Mouse (Mus musculus): ENCODE measurements around the gene Sdf2. TPM values are rescaled to one million over a fixed set of nuclear protein-coding genes. Genes with fewer than 3 reads are reported as not detected.

Gene Sdf2
- polyA plus RNA-seq, 1 experiment = 132 TPM

DNA sequence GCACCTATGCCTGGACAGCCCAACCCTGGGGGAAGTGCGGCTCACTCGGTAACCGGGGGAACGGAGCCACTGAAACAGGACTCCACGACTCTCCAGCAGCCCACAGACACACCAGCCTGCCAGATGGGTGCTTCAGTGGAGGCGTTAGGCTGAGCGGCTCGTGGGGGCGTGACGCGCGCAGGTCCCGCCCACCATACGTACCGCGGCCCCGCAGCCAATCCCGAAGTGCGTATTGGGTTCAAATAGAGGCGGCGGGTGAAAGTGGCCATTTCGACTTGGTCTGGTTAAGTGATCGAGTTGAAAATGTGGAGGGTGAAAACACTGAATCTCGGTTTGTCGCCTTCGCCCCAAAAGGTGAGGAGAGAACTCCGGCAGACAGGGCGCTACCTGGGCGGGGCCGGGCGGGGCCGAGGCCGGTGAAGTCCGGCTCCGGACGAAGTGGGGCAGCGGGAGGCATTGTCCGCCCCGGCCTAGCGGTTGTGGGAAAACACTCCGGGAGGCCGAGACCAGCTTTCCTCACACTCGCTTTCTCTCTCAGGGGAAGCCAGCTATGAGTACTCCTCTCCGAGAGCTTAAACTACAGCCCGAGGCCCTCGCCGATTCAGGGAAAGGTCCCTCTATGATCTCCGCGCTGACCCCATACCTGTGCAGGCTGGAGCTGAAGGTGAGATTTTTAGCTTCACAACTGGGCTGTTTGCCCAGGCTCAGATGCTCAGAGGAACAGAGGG is 56.0 kb downstream of the Sdf2 start, which contains the start of gene Spag5:
Spag5 (plus strand) TSS at position 173 of the 728 bp plus-strand sequence.
- DNase-seq = peak; percentile 91
- Histone ChIP-seq H3K4me3 (ENCODE audit: control insufficient read depth, insufficient read depth, low read length) (peak within 1 kb of the TSS; percentile 69), H3K27me3 (ENCODE audit: control insufficient read depth, insufficient read depth, low read length) (no peaks in the 10 kb centered on the region), H3K27ac (ENCODE audit: control insufficient read depth, insufficient read depth, low read length) (no peak within 1 kb of the TSS), H3K4me1 (replicated peaks; ENCODE audit: control insufficient read depth, insufficient read depth, low read length) (peaks cover 6% of the 10 kb centered on the region), H3K36me3 (ENCODE audit: control insufficient read depth, insufficient read depth, low read length) (peaks cover 15% of the 10 kb centered on the region; the same call in 1 of the 2 replicates)
- WGBS = under 1% methylated on average over 49 of the region's 49 CpGs
- no peak for TF ChIP-seq CTCF (IDR thresholded peaks at IDR 0.05; ENCODE audit: borderline replicate concordance, control insufficient read depth, extremely low read depth, insufficient read depth, low read length, poor library complexity)
- peak; percentile 48; the same call in 1 of the 2 replicates for TF ChIP-seq POLR2A (IDR thresholded peaks at IDR 0.05; ENCODE audit: control insufficient read depth, extremely low read depth, insufficient read depth, low read length, poor library complexity)

Other genes with a start within 250 kb of the Sdf2 start
- gene Dhrs13, start 213.5 kb upstream of the Sdf2 start, polyA plus RNA-seq (2012; rRNA removed) = 13.4 and 14.4 TPM in 2 replicates
- 124 and 136 TPM in 2 replicates for gene Flot2, start 207.8 kb upstream of the Sdf2 start, polyA plus RNA-seq (2012; rRNA removed)
- gene Eral1, start 165.4 kb upstream of the Sdf2 start, polyA plus RNA-seq (2012; rRNA removed) = 41.7 and 45.7 TPM in 2 replicates
- 17.6 and 18.9 TPM in 2 replicates for gene Fam222b, start 151.1 kb upstream of the Sdf2 start, polyA plus RNA-seq (2012; rRNA removed)
- gene Traf4, start 80.2 kb upstream of the Sdf2 start, polyA plus RNA-seq (2012; rRNA removed) = 275 TPM in 2 replicates
- gene Nek8, start 69.1 kb upstream of the Sdf2 start, polyA plus RNA-seq (2012; rRNA removed) = 27.0 and 27.4 TPM in 2 replicates
- gene Tlcd1, start 69.0 kb upstream of the Sdf2 start, polyA plus RNA-seq (2012; rRNA removed) = 30.0 and 33.1 TPM in 2 replicates
- gene Rpl23a, start 62.2 kb upstream of the Sdf2 start, polyA plus RNA-seq (2012; rRNA removed) = 193 and 312 TPM in 2 replicates
- gene Rab34, start 57.3 kb upstream of the Sdf2 start, polyA plus RNA-seq (2012; rRNA removed) = 15.4 and 18.5 TPM in 2 replicates
- 0.23 and 0.66 TPM in 2 replicates for gene Proca1, start 52.4 kb upstream of the Sdf2 start, polyA plus RNA-seq (2012; rRNA removed)
- gene Supt6, start 241 bp downstream of the Sdf2 start, polyA plus RNA-seq (2012; rRNA removed) = 36.2 and 38.8 TPM in 2 replicates
- 98.5 and 104 TPM in 2 replicates for gene 2610507B11Rik, start 16.0 kb downstream of the Sdf2 start, polyA plus RNA-seq (2012; rRNA removed)
- 0.32 and 0.38 TPM in 2 replicates for gene BC030499, start 45.1 kb downstream of the Sdf2 start, polyA plus RNA-seq (2012; rRNA removed)
- 46.1 and 52.7 TPM in 2 replicates for gene Spag5, start 55.8 kb downstream of the Sdf2 start, polyA plus RNA-seq (2012; rRNA removed)
- 2.4 and 3.0 TPM in 2 replicates for gene Aldoc, start 77.2 kb downstream of the Sdf2 start, polyA plus RNA-seq (2012; rRNA removed)
- 88.3 and 95.0 TPM in 2 replicates for gene Pigs, start 82.7 kb downstream of the Sdf2 start, polyA plus RNA-seq (2012; rRNA removed)
- 31.1 and 42.0 TPM in 2 replicates for gene Unc119, start 97.7 kb downstream of the Sdf2 start, polyA plus RNA-seq (2012; rRNA removed)
- 27.0 and 31.3 TPM in 2 replicates for gene Foxn1, start 140.8 kb downstream of the Sdf2 start, polyA plus RNA-seq (2012; rRNA removed)
- 0.61 and 0.68 TPM in 2 replicates for gene Slc13a2, start 176.5 kb downstream of the Sdf2 start, polyA plus RNA-seq (2012; rRNA removed)
- 8.3 and 11.2 TPM in 2 replicates for gene Slc46a1, start 220.0 kb downstream of the Sdf2 start, polyA plus RNA-seq (2012; rRNA removed)

Data from thymus, adult 2 months (tissue).